Mouse (Mus musculus) kidney, adult 2 months (tissue): ENCODE results near the gene Olfr1029.

Source experiments
- CTCF ChIP-seq: fragments of 200-500 bp; conservative IDR thresholded peaks from 2 replicates; pipeline ENCODE4 v1.5.1; 2011; ENCODE audit warnings: low read depth, mild to moderate bottlenecking, control low read depth, low read length, moderate library complexity, mixed read lengths; ENCODE audit not compliant: insufficient read depth, insufficient read length
- POLR2A ChIP-seq: fragments of 200-500 bp; IDR thresholded peaks from one replicate; pipeline ENCODE4 v1.6.1; 2011; ENCODE audit warnings: low read depth, low read length, control low read depth

DNA sequence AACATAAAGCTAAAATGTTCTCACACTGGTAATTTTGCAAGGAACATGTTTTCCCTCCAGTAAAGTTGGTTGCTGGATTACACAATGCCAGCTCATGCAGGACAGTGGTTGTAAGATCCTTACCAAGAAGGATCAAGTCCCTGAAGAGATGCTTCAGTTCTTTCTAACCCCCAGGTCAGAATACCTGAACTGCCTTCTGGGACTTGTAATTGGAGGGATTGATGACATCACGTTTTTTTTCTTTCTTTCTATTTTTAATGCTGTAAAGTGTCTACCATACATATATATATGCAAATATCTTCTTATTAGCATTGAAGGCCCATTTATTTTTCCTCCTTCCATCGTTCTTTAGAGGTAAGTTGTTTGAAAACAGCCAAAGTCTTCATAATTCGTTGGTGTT, 16.3 kb downstream of the Olfr1029 start, which contains the start of gene Olfr1031:
- TF ChIP-seq CTCF (no peak), POLR2A (no peak)
